Mouse (Mus musculus) cerebellum, postnatal 36 days (tissue): ENCODE measurements around the gene Nupr1.

ENCODE experiments used
- DNase-seq, 2 experiments: peaks; one replicate each; pipeline ENCODE4 v3.0.0; 2021 to 2022; ENCODE audit warnings: mixed read lengths in 2 of 2

Nupr1 gene

GRCm38 (mm10) chr7:126630824-126631518, at the start of gene Nupr1:
Nupr1 (minus strand) TSS chr7:126630861.
- DNase-seq = no peak

- no peak for DNase-seq
Measured at GRCm38 (mm10) chr7:126679683-126680082, 49.0 kb upstream of the Nupr1 start.

GRCm38 (mm10) chr7:126678545-126679341, 48.1 kb upstream of the Nupr1 start:
- no peak for DNase-seq

- DNase-seq = no peak
Measured at GRCm38 (mm10) chr7:126676631-126677220, 46.1 kb upstream of the Nupr1 start.

GRCm38 (mm10) chr7:126676207-126676606, 45.5 kb upstream of the Nupr1 start, which contains the start of gene Sult1a1:
Sult1a1 (minus strand) TSS chr7:126676432.
- DNase-seq = no peak

GRCm38 (mm10) chr7:126675104-126675503, 44.4 kb upstream of the Nupr1 start:
- DNase-seq = no peak

- no peak for DNase-seq
Measured at GRCm38 (mm10) chr7:126672111-126672510, 41.5 kb upstream of the Nupr1 start.

- DNase-seq = no peak
Measured at GRCm38 (mm10) chr7:126670152-126670551, 39.5 kb upstream of the Nupr1 start.

- no peak for DNase-seq
Measured at GRCm38 (mm10) chr7:126668452-126668851, 37.8 kb upstream of the Nupr1 start.

GRCm38 (mm10) chr7:126667495-126668090, 36.9 kb upstream of the Nupr1 start:
- DNase-seq = no peak

- no peak for DNase-seq
Measured at GRCm38 (mm10) chr7:126665269-126665668, 34.6 kb upstream of the Nupr1 start.

- DNase-seq = no peak
Measured at GRCm38 (mm10) chr7:126663646-126664045, 33.0 kb upstream of the Nupr1 start.

- DNase-seq = no peak
Measured at GRCm38 (mm10) chr7:126659771-126660170, 29.1 kb upstream of the Nupr1 start.

- no peak for DNase-seq
Measured at GRCm38 (mm10) chr7:126657522-126657921, 26.9 kb upstream of the Nupr1 start.

- DNase-seq = no peak
Measured at GRCm38 (mm10) chr7:126655695-126656094, 25.0 kb upstream of the Nupr1 start.

- DNase-seq = no peak
Measured at GRCm38 (mm10) chr7:126653991-126654390, 23.3 kb upstream of the Nupr1 start.

- no peak for DNase-seq
Measured at GRCm38 (mm10) chr7:126650852-126651251, 20.2 kb upstream of the Nupr1 start.

GRCm38 (mm10) chr7:126649231-126650051, 18.8 kb upstream of the Nupr1 start, which contains the start of gene Sgf29:
Sgf29 (plus strand) TSS chr7:126649309.
- peak; percentile 92 to 94 for DNase-seq

GRCm38 (mm10) chr7:126648486-126648885, 17.8 kb upstream of the Nupr1 start:
- peak in 1 of 2 experiments; percentile 12 for DNase-seq

- DNase-seq = no peak
Measured at GRCm38 (mm10) chr7:126645708-126646107, 15.0 kb upstream of the Nupr1 start.

- no peak for DNase-seq
Measured at GRCm38 (mm10) chr7:126644914-126645313, 14.3 kb upstream of the Nupr1 start.

- no peak for DNase-seq
Measured at GRCm38 (mm10) chr7:126644345-126644744, 13.7 kb upstream of the Nupr1 start.
